Mouse (Mus musculus): ENCODE measurements around the gene Ino80d.
"Not testable (repeated sequence)": the region's sequence is repeated elsewhere in the genome, so short reads cannot be mapped to it uniquely, and the experiment has no call there.

Gene Ino80d

GRCm38 (mm10) chr1:63114136-63114781 is at the start of gene Ino80d:
Gene Ino80d (minus strand): TSS chr1:63114667.
- DNase-seq = peak; percentile 84 to 85

GRCm38 (mm10) chr1:63140231-63140630 is 25.8 kb upstream of the Ino80d start:
- DNase-seq = no peak

- not testable (repeated sequence) for DNase-seq
Observed at GRCm38 (mm10) chr1:63138586-63138985, 24.1 kb upstream of the Ino80d start.

GRCm38 (mm10) chr1:63137971-63138370 is 23.5 kb upstream of the Ino80d start:
- DNase-seq = no peak

- no peak for DNase-seq
Observed at GRCm38 (mm10) chr1:63134530-63134929, 20.1 kb upstream of the Ino80d start.

- no peak for DNase-seq
Observed at GRCm38 (mm10) chr1:63131766-63132165, 17.3 kb upstream of the Ino80d start.

GRCm38 (mm10) chr1:63130883-63131282 is 16.4 kb upstream of the Ino80d start:
- DNase-seq = no peak

GRCm38 (mm10) chr1:63129857-63130690 is 15.6 kb upstream of the Ino80d start:
- DNase-seq = peak in 1 of 2 experiments; percentile 31

- DNase-seq = no peak
Observed at GRCm38 (mm10) chr1:63129273-63129672, 14.8 kb upstream of the Ino80d start.

- DNase-seq = no peak
Observed at GRCm38 (mm10) chr1:63126206-63126605, 11.7 kb upstream of the Ino80d start.

GRCm38 (mm10) chr1:63123823-63124450 is 9.5 kb upstream of the Ino80d start:
- no peak for DNase-seq

- DNase-seq = no peak
Observed at GRCm38 (mm10) chr1:63122005-63122404, 7.5 kb upstream of the Ino80d start.

- no peak for DNase-seq
Observed at GRCm38 (mm10) chr1:63120382-63120781, 5.9 kb upstream of the Ino80d start.

GRCm38 (mm10) chr1:63119675-63120074 is 5.2 kb upstream of the Ino80d start:
- peak in 1 of 2 experiments; percentile 23 for DNase-seq

GRCm38 (mm10) chr1:63115540-63115939 is 1.1 kb upstream of the Ino80d start:
- DNase-seq = no peak

- DNase-seq = no peak
Observed at GRCm38 (mm10) chr1:63115096-63115495, 629 bp upstream of the Ino80d start.

- peak; percentile 70 to 76 for DNase-seq
Observed at GRCm38 (mm10) chr1:63113274-63114135, 962 bp downstream of the Ino80d start.

- peak; percentile 55 to 60 for DNase-seq
Observed at GRCm38 (mm10) chr1:63112865-63113261, 1.6 kb downstream of the Ino80d start.

GRCm38 (mm10) chr1:63112151-63112864 is 2.2 kb downstream of the Ino80d start:
- DNase-seq = no peak

- peak; percentile 80 to 83 for DNase-seq
Observed at GRCm38 (mm10) chr1:63110536-63111285, 3.8 kb downstream of the Ino80d start.

All from B cell, adult 2 months (primary cell).